Mouse (Mus musculus): Measurements from ENCODE around the gene Opcml. TPM values are rescaled to one million over a fixed set of nuclear protein-coding genes. Genes with fewer than 3 reads are reported as not detected.

Gene Opcml
- polyA plus RNA-seq, 1 experiment from 2014 or later = 4.3 TPM

DNA sequence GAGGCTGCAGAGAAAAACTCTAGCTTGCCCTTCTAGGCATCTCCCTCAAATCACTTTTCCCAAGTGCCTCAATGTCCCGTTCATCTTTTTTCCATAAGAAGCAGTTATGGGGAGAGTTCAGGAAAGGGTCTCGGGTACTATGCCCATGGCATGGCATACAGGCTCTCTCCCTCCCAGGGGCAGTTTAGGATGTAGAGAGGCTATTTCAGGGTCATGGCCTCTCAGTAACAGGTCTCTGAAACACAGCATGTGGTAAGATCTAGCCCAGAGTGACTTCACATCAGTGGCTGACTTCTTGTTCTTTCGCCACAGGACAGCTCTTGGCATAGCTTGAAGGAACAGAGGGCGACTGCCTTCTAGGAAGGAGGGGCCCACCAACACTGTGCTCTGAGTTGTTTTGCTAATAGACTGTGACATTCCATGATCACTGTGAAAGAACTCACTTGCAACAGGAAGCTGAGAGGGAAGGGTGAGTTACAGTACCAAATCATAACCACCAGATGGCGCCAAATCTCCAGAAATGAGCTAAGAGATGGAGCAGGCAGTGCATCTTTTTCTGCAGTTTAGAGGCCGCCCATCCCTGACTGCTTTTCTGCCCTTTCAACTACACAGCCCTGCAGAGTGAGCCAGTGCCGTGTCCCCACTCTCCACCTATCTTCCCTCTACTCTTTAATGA, 470.6 kb downstream of the Opcml start:
- H3K9me3 ChIP-seq = no peaks in the 10 kb centered on the region
- H3K36me3 ChIP-seq = no peaks in the 10 kb centered on the region
- WGBS = 19% methylated on average over 7 of the region's 7 CpGs
- no peak overlapping the region for H3K4me3 ChIP-seq
- H3K27me3 ChIP-seq (ENCODE audit: insufficient read depth, poor library complexity, severe bottlenecking) = no peaks in the 10 kb centered on the region; the same call in 1 of the 2 replicates
- no peak overlapping the region for H3K27ac ChIP-seq
- peak; percentile 81 for DNase-seq (ENCODE audit: low spot score)
- no peaks in the 10 kb centered on the region for H3K4me1 ChIP-seq

DNA sequence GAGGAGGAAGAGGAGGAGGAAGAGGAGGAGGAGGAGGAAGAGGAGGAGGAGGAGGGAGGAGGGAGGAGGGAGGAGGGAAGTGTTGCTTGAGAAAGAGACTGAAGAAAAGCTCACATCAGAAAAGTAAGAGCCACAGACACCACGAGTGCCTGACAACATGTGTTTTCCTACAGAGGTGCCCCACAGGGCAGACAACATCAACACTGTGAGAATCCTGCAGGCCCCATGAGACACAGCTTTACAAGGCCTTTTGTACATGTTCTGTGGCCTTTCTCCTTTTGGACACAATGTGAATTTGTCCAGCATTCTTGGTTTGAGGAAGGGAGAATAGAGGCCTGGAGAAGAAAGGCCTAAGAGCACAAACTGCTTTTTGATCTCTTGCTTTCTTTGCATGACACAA, 471.4 kb downstream of the Opcml start:
- Histone ChIP-seq H3K27me3 (ENCODE audit: insufficient read depth, poor library complexity, severe bottlenecking) (no peaks in the 10 kb centered on the region; the same call in 1 of the 2 replicates), H3K9me3 (no peaks in the 10 kb centered on the region), H3K4me3 (no peak overlapping the region), H3K27ac (no peak overlapping the region), H3K4me1 (no peaks in the 10 kb centered on the region), H3K36me3 (no peaks in the 10 kb centered on the region)
- WGBS = 78% methylated on average over 1 of the region's 1 CpGs
- DNase-seq (ENCODE audit: low spot score) = peak; percentile 36

DNA sequence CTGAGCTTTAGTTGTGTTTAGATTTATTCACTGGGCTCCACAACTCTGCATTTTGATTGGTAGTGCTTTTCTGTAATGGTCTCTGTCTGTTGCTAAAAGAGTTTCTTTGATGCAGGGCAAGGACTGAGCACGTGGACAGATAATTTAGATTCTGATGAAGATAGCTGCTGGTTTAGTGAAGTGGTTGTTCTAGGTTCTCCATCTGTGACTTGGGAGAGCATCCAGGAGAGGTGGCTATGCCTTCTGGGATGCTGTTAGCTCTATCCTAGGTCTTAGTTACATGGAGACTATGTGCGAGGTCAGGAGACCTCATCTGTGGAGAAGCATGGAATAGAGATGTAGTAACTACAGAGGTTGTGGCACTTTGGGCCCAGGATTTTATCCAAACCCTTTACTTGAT, 472.3 kb downstream of the Opcml start:
- Histone ChIP-seq H3K27ac (no peak overlapping the region), H3K9me3 (no peaks in the 10 kb centered on the region), H3K4me3 (no peak overlapping the region), H3K27me3 (ENCODE audit: insufficient read depth, poor library complexity, severe bottlenecking) (no peaks in the 10 kb centered on the region; the same call in 1 of the 2 replicates), H3K36me3 (no peaks in the 10 kb centered on the region), H3K4me1 (no peaks in the 10 kb centered on the region)
- 79% methylated on average over 2 of the region's 2 CpGs for WGBS
- DNase-seq (ENCODE audit: low spot score) = no peak

DNA sequence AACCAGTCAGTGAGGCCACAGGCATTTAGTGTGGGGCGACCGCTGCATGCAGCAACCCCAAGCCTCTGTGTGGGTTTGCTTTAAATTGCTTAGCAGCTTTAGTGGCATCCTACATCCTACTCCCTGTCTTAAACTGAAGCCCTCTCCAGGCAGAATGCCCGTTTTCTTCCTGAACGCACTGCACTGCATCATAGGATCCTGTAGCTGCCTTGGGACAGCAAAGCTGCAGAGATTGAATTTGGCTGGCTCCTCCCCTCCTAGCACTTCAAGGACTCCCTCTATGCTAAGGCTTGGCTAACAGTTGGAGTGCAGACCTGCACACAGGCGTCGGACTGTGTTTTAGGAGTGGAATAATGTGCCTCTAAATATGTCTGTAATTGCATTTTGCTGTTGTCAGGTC, 474.2 kb downstream of the Opcml start:
- Histone ChIP-seq H3K27me3 (ENCODE audit: insufficient read depth, poor library complexity, severe bottlenecking) (no peaks in the 10 kb centered on the region; the same call in 1 of the 2 replicates), H3K4me1 (no peaks in the 10 kb centered on the region), H3K36me3 (no peaks in the 10 kb centered on the region), H3K4me3 (no peak overlapping the region), H3K27ac (no peak overlapping the region), H3K9me3 (no peaks in the 10 kb centered on the region)
- peak; percentile 54 for DNase-seq (ENCODE audit: low spot score)
- 48% methylated on average over 6 of the region's 6 CpGs for WGBS

GRCm38 (mm10) chr9:28273816-28274215, 483.2 kb downstream of the Opcml start:
- Histone ChIP-seq H3K27ac (no peak overlapping the region), H3K4me1 (no peaks in the 10 kb centered on the region), H3K36me3 (no peaks in the 10 kb centered on the region), H3K27me3 (ENCODE audit: insufficient read depth, poor library complexity, severe bottlenecking) (no peaks in the 10 kb centered on the region), H3K9me3 (no peaks in the 10 kb centered on the region), H3K4me3 (no peak overlapping the region)
- peak; percentile 52 for DNase-seq (ENCODE audit: low spot score)
- WGBS = 89% methylated on average over 2 of the region's 2 CpGs

DNA sequence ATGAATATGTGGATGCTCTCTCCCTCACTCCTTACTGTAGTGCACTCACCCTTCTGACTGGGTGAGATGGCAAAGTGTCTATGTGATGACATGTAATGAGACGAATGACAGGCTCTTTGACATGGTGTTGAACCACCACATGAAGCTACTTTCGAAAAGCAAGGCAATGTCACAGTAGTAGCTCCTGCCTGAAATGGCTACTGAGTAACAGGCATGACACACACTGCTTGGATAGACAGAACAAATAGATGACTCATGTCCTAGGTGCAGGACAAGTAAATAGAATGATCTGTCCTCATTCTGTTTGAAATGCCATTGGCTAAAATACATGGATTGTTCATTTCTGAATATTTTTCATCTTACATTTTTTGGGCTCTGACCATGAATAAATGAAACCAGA, 488.0 kb downstream of the Opcml start:
- 63% methylated on average over 2 of the region's 2 CpGs for WGBS
- H3K4me3 ChIP-seq = no peak overlapping the region

GRCm38 (mm10) chr9:28281025-28281424, 490.4 kb downstream of the Opcml start:
- Histone ChIP-seq H3K36me3 (no peaks in the 10 kb centered on the region), H3K9me3 (no peaks in the 10 kb centered on the region), H3K4me3 (no peak overlapping the region), H3K27me3 (ENCODE audit: insufficient read depth, poor library complexity, severe bottlenecking) (no peaks in the 10 kb centered on the region), H3K4me1 (peaks cover 17% of the 10 kb centered on the region), H3K27ac (no peak overlapping the region)
- 28% methylated on average over 3 of the region's 3 CpGs for WGBS
- peak; percentile 73 for DNase-seq (ENCODE audit: low spot score)

More for the DNA sequence above, 488.0 kb downstream of the Opcml start:
- peak; percentile 11 for DNase-seq (ENCODE audit: low spot score)
- no peaks in the 10 kb centered on the region for H3K27me3 ChIP-seq (ENCODE audit: insufficient read depth, poor library complexity, severe bottlenecking)
- H3K4me1 ChIP-seq = peaks cover 17% of the 10 kb centered on the region
- no peaks in the 10 kb centered on the region for H3K9me3 ChIP-seq
- H3K36me3 ChIP-seq = no peaks in the 10 kb centered on the region
- H3K27ac ChIP-seq = no peak overlapping the region

- WGBS = 46% methylated on average over 3 of the region's 3 CpGs
- Histone ChIP-seq H3K9me3 (no peaks in the 10 kb centered on the region), H3K36me3 (no peaks in the 10 kb centered on the region), H3K4me1 (peaks cover 17% of the 10 kb centered on the region), H3K4me3 (no peak overlapping the region), H3K27ac (no peak overlapping the region), H3K27me3 (ENCODE audit: insufficient read depth, poor library complexity, severe bottlenecking) (no peaks in the 10 kb centered on the region)
- DNase-seq (ENCODE audit: low spot score) = peak; percentile 48
Measured at GRCm38 (mm10) chr9:28281571-28281970, 491.0 kb downstream of the Opcml start.

DNA sequence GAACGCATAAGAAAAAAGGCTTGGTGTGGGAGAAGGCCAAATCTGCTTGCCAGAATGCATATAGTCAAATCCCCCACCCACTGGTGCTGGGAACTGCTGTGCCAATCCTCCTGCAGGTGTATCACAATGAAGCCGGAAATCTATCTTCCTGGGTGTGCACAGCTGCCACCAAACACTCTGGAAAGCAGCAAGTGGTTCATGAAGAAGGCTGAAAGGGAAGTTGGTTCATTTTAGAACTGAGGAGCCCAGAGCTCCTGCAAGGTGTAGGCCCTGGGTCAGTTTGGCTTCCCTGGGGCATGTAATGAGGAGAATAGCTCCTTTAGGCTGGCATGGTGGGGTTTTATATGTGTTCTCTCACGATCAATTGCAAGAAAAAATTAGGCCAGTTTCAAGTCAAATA, 494.4 kb downstream of the Opcml start:
- WGBS = 83% methylated on average over 3 of the region's 3 CpGs
- Histone ChIP-seq H3K4me3 (no peak overlapping the region), H3K36me3 (no peaks in the 10 kb centered on the region), H3K9me3 (no peaks in the 10 kb centered on the region), H3K27ac (no peak overlapping the region), H3K27me3 (ENCODE audit: insufficient read depth, poor library complexity, severe bottlenecking) (no peaks in the 10 kb centered on the region), H3K4me1 (peaks cover 35% of the 10 kb centered on the region)
- peak; percentile 55 for DNase-seq (ENCODE audit: low spot score)

DNA sequence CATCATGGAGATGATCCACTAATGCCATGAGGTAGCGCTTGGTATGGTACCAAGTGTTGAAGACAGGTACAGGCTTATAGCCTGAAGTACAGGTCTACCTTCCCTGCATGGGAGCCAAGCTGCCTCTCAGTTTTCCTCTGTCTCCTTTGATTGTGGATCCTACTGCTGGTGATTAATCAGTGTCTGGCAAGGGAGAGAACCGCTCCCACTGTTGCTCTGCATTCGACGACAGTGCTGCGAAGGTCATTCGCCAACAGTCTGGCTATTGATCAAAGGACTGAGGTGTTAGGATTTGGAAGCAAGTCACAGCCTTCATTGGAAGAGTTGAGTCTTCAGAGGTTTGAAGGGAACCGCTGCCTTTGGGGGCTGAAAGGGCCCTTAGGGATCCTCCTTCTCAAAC, 495.8 kb downstream of the Opcml start:
- no peaks in the 10 kb centered on the region for H3K36me3 ChIP-seq
- 75% methylated on average over 7 of the region's 7 CpGs for WGBS
- H3K9me3 ChIP-seq = no peaks in the 10 kb centered on the region
- H3K4me1 ChIP-seq = peaks cover 24% of the 10 kb centered on the region
- H3K27ac ChIP-seq = no peak overlapping the region
- DNase-seq (ENCODE audit: low spot score) = peak; percentile 56
- H3K27me3 ChIP-seq (ENCODE audit: insufficient read depth, poor library complexity, severe bottlenecking) = no peaks in the 10 kb centered on the region
- no peak overlapping the region for H3K4me3 ChIP-seq

DNA sequence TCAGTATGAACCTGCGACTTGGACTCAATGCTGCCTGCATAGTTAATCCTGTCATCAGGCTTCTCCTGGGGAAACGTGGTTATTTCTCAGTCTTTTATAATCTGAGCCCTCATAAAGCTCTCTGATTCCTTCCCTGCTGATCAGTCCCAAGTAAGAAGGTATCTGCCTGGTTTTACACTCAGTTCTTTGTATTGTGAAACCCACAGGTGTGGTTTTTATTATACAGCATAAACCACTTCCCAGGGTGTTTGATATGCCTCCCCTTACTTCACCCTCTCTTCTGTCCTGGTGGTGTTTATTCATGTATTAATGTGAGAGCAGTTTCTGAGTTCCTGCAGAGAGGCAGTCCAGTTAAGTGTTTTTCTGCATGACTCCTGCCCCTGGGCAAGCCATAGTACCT, 496.9 kb downstream of the Opcml start:
- WGBS = 56% methylated on average over 2 of the region's 2 CpGs
- H3K4me3 ChIP-seq = no peak overlapping the region
- H3K9me3 ChIP-seq = no peaks in the 10 kb centered on the region
- peak; percentile 11 for DNase-seq (ENCODE audit: low spot score)
- no peak overlapping the region for H3K27ac ChIP-seq
- no peaks in the 10 kb centered on the region for H3K36me3 ChIP-seq
- H3K27me3 ChIP-seq (ENCODE audit: insufficient read depth, poor library complexity, severe bottlenecking) = no peaks in the 10 kb centered on the region
- peaks cover 18% of the 10 kb centered on the region for H3K4me1 ChIP-seq

- Histone ChIP-seq H3K9me3 (no peaks in the 10 kb centered on the region), H3K27ac (no peak overlapping the region; the same call in 1 of the 2 replicates), H3K4me3 (no peak overlapping the region), H3K4me1 (peaks cover 18% of the 10 kb centered on the region), H3K27me3 (ENCODE audit: insufficient read depth, poor library complexity, severe bottlenecking) (no peaks in the 10 kb centered on the region), H3K36me3 (no peaks in the 10 kb centered on the region)
- 65% methylated on average over 1 of the region's 1 CpGs for whole genome bisulfite sequencing
- peak; percentile 71 for DNase-seq (ENCODE audit: low spot score)
Measured at GRCm38 (mm10) chr9:28289696-28290330, 499.2 kb downstream of the Opcml start.

DNA sequence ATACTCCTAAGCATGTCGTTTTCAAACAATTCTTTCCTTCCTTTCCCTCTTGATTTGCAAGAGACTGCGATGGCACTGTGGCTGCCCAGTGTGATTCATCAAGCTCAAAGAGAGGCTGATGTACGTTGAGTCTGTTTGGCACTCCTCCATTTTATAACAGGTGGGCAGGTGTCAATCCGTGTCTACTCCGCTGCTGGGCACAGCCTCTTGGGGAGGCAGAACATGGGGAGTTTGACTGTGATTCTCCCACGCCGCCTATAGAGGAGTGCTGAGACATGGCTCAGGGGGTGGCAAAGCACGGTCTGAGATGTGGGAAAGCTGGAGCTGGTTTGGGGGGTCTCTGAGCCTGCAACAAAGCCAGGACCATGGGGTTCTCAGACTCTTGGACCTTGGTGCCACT, 513.1 kb downstream of the Opcml start:
- Histone ChIP-seq H3K36me3 (no peaks in the 10 kb centered on the region), H3K27me3 (ENCODE audit: insufficient read depth, poor library complexity, severe bottlenecking) (no peaks in the 10 kb centered on the region), H3K9me3 (no peaks in the 10 kb centered on the region), H3K4me1 (no peaks in the 10 kb centered on the region), H3K27ac (no peak overlapping the region), H3K4me3 (no peak overlapping the region)
- no peak for DNase-seq (ENCODE audit: low spot score)
- 68% methylated on average over 8 of the region's 8 CpGs for WGBS
